Mouse (Mus musculus): Measurements from ENCODE around the gene Esyt1. TPM values are rescaled to one million over a fixed set of nuclear protein-coding genes. Genes with fewer than 3 reads are reported as not detected.

The Esyt1 gene
- polyA plus RNA-seq, 1 experiment, result 120 TPM

DNA sequence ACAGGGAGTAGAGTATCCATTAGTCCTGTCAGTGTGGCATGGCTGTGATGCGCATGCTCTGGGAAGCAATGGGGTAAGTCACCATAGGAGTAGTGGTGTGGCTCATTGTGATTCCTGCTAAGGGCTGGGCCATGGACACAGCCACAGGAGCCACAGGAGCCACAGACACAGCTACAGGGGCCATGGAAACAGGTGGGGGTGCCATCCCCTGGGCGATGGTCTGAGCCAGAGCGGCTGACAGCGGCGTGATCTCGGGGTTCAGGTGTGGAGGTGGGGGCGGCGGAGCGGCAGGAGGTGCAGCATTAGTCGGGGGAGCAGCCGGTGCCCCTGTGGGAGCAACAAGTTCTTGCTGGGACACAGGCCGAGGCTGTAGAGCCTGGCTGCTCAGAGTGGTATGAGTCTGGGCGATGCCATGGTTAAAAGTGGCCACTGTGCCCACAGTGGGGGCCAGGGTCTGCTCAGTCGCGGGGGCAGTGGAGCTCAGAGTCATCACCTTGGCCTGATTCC, 18.5 kb upstream of the Esyt1 start:
- no peak overlapping the region for H3K4me3 ChIP-seq (ENCODE audit: insufficient read depth, poor library complexity, severe bottlenecking)
- peaks cover 50% of the 10 kb centered on the region for H3K79me2 ChIP-seq (ENCODE audit: control insufficient read depth, insufficient read depth)
- peaks cover 39% of the 10 kb centered on the region for H3K36me3 ChIP-seq (ENCODE audit: control insufficient read depth, insufficient read depth)
- H3ac ChIP-seq (ENCODE audit: control insufficient read depth, insufficient read length, low read depth), result no peak overlapping the region
- no peaks in the 10 kb centered on the region for H3K27me3 ChIP-seq (ENCODE audit: control insufficient read depth, insufficient read depth, insufficient read length)
- no peak for TF ChIP-seq CTCF (IDR thresholded peaks at IDR 0.05; ENCODE audit: control insufficient read depth, insufficient read depth, insufficient read length)
- no peak for TF ChIP-seq MYOD1 (IDR thresholded peaks at IDR 0.05; ENCODE audit: control insufficient read depth, insufficient read length, low read depth)
- TF ChIP-seq MYOG (IDR thresholded peaks at IDR 0.05; ENCODE audit: control insufficient read depth, extremely low read depth, insufficient read length), result no peak
- no peak for TF ChIP-seq FOSL1 (IDR thresholded peaks at IDR 0.05; ENCODE audit: insufficient read depth, low read length, poor library complexity, severe bottlenecking)
- no peak for TF ChIP-seq CEBPB (IDR thresholded peaks at IDR 0.05; ENCODE audit: low read depth)
- no peak for TF ChIP-seq MAX (IDR thresholded peaks at IDR 0.05)
- no peak for TF ChIP-seq USF1 (IDR thresholded peaks at IDR 0.05; ENCODE audit: low read depth)
- H3K79me3 ChIP-seq (ENCODE audit: low read depth), result peaks cover 17% of the 10 kb centered on the region

DNA sequence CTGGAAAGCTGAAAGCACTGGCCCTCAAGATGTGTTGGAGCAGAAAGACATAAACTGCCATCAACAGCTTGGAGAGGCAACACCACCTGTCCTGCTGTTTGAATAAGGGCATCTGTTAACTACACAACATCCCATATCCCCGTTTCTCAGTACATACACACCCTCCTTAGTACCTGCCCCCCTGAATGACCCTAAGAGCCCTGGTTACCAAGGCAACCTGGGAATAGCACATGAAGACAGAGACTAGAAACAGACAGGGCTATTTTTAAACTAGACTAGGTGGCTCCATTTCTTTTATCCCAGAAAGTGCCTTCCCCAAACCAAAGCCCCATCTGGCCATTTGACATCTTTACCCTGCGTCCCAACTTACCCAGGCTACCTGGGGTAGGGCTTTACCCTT, 17.4 kb upstream of the Esyt1 start:
- peaks cover 10% of the 10 kb centered on the region for H3K79me3 ChIP-seq (ENCODE audit: low read depth)
- TF ChIP-seq CTCF (IDR thresholded peaks at IDR 0.05; ENCODE audit: control insufficient read depth, insufficient read depth, insufficient read length) (no peak), FOSL1 (IDR thresholded peaks at IDR 0.05; ENCODE audit: insufficient read depth, low read length, poor library complexity, severe bottlenecking) (no peak), USF1 (IDR thresholded peaks at IDR 0.05; ENCODE audit: low read depth) (no peak), CEBPB (IDR thresholded peaks at IDR 0.05; ENCODE audit: low read depth) (no peak), MAX (IDR thresholded peaks at IDR 0.05) (no peak), MYOD1 (IDR thresholded peaks at IDR 0.05; ENCODE audit: control insufficient read depth, insufficient read length, low read depth) (no peak), MYOG (IDR thresholded peaks at IDR 0.05; ENCODE audit: control insufficient read depth, extremely low read depth, insufficient read length) (no peak)
- H3K79me2 ChIP-seq (ENCODE audit: control insufficient read depth, insufficient read depth), result peaks cover 41% of the 10 kb centered on the region
- peaks cover 34% of the 10 kb centered on the region for H3K36me3 ChIP-seq (ENCODE audit: control insufficient read depth, insufficient read depth)
- no peak overlapping the region for H3K4me3 ChIP-seq (ENCODE audit: insufficient read depth, poor library complexity, severe bottlenecking)
- H3ac ChIP-seq (ENCODE audit: control insufficient read depth, insufficient read length, low read depth), result no peak overlapping the region
- H3K27me3 ChIP-seq (ENCODE audit: control insufficient read depth, insufficient read depth, insufficient read length), result no peaks in the 10 kb centered on the region

DNA sequence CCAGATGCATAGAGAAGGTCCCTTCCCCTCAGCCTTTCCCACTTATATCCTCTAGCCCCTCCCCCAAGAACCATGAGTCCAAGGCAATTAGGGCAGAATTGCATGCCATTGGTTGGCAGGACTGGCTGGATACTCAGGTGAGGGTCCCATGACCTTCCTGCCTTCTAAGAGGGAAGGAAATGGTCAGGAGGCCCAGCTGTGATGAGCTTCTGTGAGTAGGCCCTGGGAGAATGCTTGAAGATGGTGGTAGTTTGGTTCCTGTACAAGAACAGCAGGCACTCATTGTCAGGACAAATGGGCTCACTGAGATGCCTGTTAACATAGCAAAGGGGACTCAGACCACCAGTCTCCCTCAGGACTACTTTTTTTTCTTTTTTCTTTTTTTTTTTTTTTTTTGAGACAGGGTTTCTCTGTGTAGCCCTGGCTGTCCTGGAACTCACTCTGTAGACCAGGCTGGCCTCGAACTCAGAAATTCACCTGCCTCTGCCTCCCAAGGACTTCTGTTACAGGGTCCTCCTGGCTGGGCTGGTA, 12.7 kb upstream of the Esyt1 start:
- no peaks in the 10 kb centered on the region for H3K27me3 ChIP-seq (ENCODE audit: control insufficient read depth, insufficient read depth, insufficient read length)
- no peak overlapping the region for H3ac ChIP-seq (ENCODE audit: control insufficient read depth, insufficient read length, low read depth)
- TF ChIP-seq MYOG (IDR thresholded peaks at IDR 0.05; ENCODE audit: control insufficient read depth, extremely low read depth, insufficient read length), result no peak
- no peak for TF ChIP-seq USF1 (IDR thresholded peaks at IDR 0.05; ENCODE audit: low read depth)
- TF ChIP-seq CEBPB (IDR thresholded peaks at IDR 0.05; ENCODE audit: low read depth), result no peak
- TF ChIP-seq FOSL1 (IDR thresholded peaks at IDR 0.05; ENCODE audit: insufficient read depth, low read length, poor library complexity, severe bottlenecking), result no peak
- TF ChIP-seq MAX (IDR thresholded peaks at IDR 0.05), result no peak
- TF ChIP-seq MYOD1 (IDR thresholded peaks at IDR 0.05; ENCODE audit: control insufficient read depth, insufficient read length, low read depth), result no peak
- no peak for TF ChIP-seq CTCF (IDR thresholded peaks at IDR 0.05; ENCODE audit: control insufficient read depth, insufficient read depth, insufficient read length)
- H3K79me2 ChIP-seq (ENCODE audit: control insufficient read depth, insufficient read depth), result no peaks in the 10 kb centered on the region
- peaks cover 6% of the 10 kb centered on the region for H3K36me3 ChIP-seq (ENCODE audit: control insufficient read depth, insufficient read depth)
- peaks cover under 1% of the 10 kb centered on the region for H3K79me3 ChIP-seq (ENCODE audit: low read depth)
- H3K4me3 ChIP-seq (ENCODE audit: insufficient read depth, poor library complexity, severe bottlenecking), result no peak overlapping the region

GRCm38 (mm10) chr10:128536266-128536940, 10.7 kb upstream of the Esyt1 start:
- no peaks in the 10 kb centered on the region for H3K79me2 ChIP-seq (ENCODE audit: control insufficient read depth, insufficient read depth)
- H3K36me3 ChIP-seq (ENCODE audit: control insufficient read depth, insufficient read depth), result no peaks in the 10 kb centered on the region
- H3ac ChIP-seq (ENCODE audit: control insufficient read depth, insufficient read length, low read depth), result peak overlapping the region; percentile 48
- TF ChIP-seq MYOG (IDR thresholded peaks at IDR 0.05; ENCODE audit: control insufficient read depth, extremely low read depth, insufficient read length) (no peak), MAX (IDR thresholded peaks at IDR 0.05) (peak; percentile 91), FOSL1 (IDR thresholded peaks at IDR 0.05; ENCODE audit: insufficient read depth, low read length, poor library complexity, severe bottlenecking) (no peak), USF1 (IDR thresholded peaks at IDR 0.05; ENCODE audit: low read depth) (peak; percentile 38), CTCF (IDR thresholded peaks at IDR 0.05; ENCODE audit: control insufficient read depth, insufficient read depth, insufficient read length) (peak; percentile 76)
- H3K4me3 ChIP-seq (ENCODE audit: insufficient read depth, poor library complexity, severe bottlenecking), result no peak overlapping the region
- H3K79me3 ChIP-seq (ENCODE audit: low read depth), result no peaks in the 10 kb centered on the region
- no peaks in the 10 kb centered on the region for H3K27me3 ChIP-seq (ENCODE audit: control insufficient read depth, insufficient read depth, insufficient read length)

GRCm38 (mm10) chr10:128535624-128536265, 10.1 kb upstream of the Esyt1 start:
- Histone ChIP-seq H3K36me3 (ENCODE audit: control insufficient read depth, insufficient read depth) (no peaks in the 10 kb centered on the region), H3K79me2 (ENCODE audit: control insufficient read depth, insufficient read depth) (no peaks in the 10 kb centered on the region), H3K4me3 (ENCODE audit: insufficient read depth, poor library complexity, severe bottlenecking) (no peak overlapping the region), H3K27me3 (ENCODE audit: control insufficient read depth, insufficient read depth, insufficient read length) (no peaks in the 10 kb centered on the region), H3ac (ENCODE audit: control insufficient read depth, insufficient read length, low read depth) (peak overlapping the region; percentile 37), H3K79me3 (ENCODE audit: low read depth) (no peaks in the 10 kb centered on the region)
- no peak for TF ChIP-seq MYOG (IDR thresholded peaks at IDR 0.05; ENCODE audit: control insufficient read depth, extremely low read depth, insufficient read length)
- TF ChIP-seq CEBPB (IDR thresholded peaks at IDR 0.05; ENCODE audit: low read depth), result no peak
- TF ChIP-seq CTCF (IDR thresholded peaks at IDR 0.05; ENCODE audit: control insufficient read depth, insufficient read depth, insufficient read length), result no peak
- TF ChIP-seq MYOD1 (IDR thresholded peaks at IDR 0.05; ENCODE audit: control insufficient read depth, insufficient read length, low read depth), result no peak
- no peak for TF ChIP-seq MAX (IDR thresholded peaks at IDR 0.05)
- TF ChIP-seq FOSL1 (IDR thresholded peaks at IDR 0.05; ENCODE audit: insufficient read depth, low read length, poor library complexity, severe bottlenecking), result no peak
- TF ChIP-seq USF1 (IDR thresholded peaks at IDR 0.05; ENCODE audit: low read depth), result no peak

Data from C2C12 (cell line).